Mouse (Mus musculus) MEL (cell line): ENCODE measurements around the gene Casz1.

Experiments
- CHD2 ChIP-seq: IDR thresholded peaks from 2 replicates; pipeline ENCODE4 v1.6.1; 2011; ENCODE audit warnings: low read length, improper control_type of control experiment
- CTCF ChIP-seq, 3 experiments: IDR thresholded peaks in 2 of 3; conservative IDR thresholded peaks in 1 of 3; 2 replicates each; pipeline ENCODE4 v1.5.1; 2011 to 2012; ENCODE audit warnings: low read length in 3 of 3, low read depth in 2 of 3, mild to moderate bottlenecking in 2 of 3, improper control_type of control experiment in 1 of 3, inconsistent platforms in 1 of 3, mixed read lengths in 1 of 3, moderate library complexity in 1 of 3; ENCODE audit not compliant: control insufficient read depth in 1 of 3, insufficient read depth in 1 of 3, poor library complexity in 1 of 3, severe bottlenecking in 1 of 3
- EP300 ChIP-seq, 2 experiments: IDR thresholded peaks; 2 replicates each; pipeline ENCODE4 v1.6.1; 2011; ENCODE audit warnings: improper control_type of control experiment in 2 of 2, low read length in 2 of 2, low read depth in 1 of 2, mild to moderate bottlenecking in 1 of 2
- GATA1 ChIP-seq: IDR thresholded peaks from 2 replicates; pipeline ENCODE4 v1.6.1; 2011; ENCODE audit warnings: low read depth, low read length, improper control_type of control experiment
- MEF2A ChIP-seq: IDR thresholded peaks from 2 replicates; pipeline ENCODE4 v1.6.1; 2014; ENCODE audit warnings: low read depth, mild to moderate bottlenecking, inconsistent platforms, low read length, improper control_type of control experiment; ENCODE audit not compliant: poor library complexity, insufficient replicate concordance, severe bottlenecking; ENCODE audit errors: extremely low read depth
- MXI1 ChIP-seq: IDR thresholded peaks from 2 replicates; pipeline ENCODE4 v1.6.1; 2011; ENCODE audit warnings: mild to moderate bottlenecking, low read depth, low read length, improper control_type of control experiment
- MYB ChIP-seq: IDR thresholded peaks from 2 replicates; pipeline ENCODE4 v1.6.1; 2011; ENCODE audit warnings: mild to moderate bottlenecking, low read depth, low read length, improper control_type of control experiment
- MYC ChIP-seq: IDR thresholded peaks from 2 replicates; pipeline ENCODE4 v1.6.1; 2011; ENCODE audit warnings: low read depth, mild to moderate bottlenecking, low read length, improper control_type of control experiment, moderate library complexity
- POLR2A ChIP-seq, 2 experiments: IDR thresholded peaks; 2 replicates each; pipeline ENCODE4 v1.6.1; 2011 to 2012; ENCODE audit warnings: low read length in 2 of 2, mild to moderate bottlenecking in 2 of 2, control low read depth in 1 of 2, improper control_type of control experiment in 1 of 2, low read depth in 1 of 2, moderate library complexity in 1 of 2; ENCODE audit not compliant: control insufficient read depth in 1 of 2, insufficient read depth in 1 of 2, poor library complexity in 1 of 2
- TCF12 ChIP-seq: IDR thresholded peaks from 2 replicates; pipeline ENCODE4 v1.6.1; 2014; ENCODE audit warnings: low read depth, mild to moderate bottlenecking, inconsistent platforms, low read length, improper control_type of control experiment, moderate library complexity

DNA sequence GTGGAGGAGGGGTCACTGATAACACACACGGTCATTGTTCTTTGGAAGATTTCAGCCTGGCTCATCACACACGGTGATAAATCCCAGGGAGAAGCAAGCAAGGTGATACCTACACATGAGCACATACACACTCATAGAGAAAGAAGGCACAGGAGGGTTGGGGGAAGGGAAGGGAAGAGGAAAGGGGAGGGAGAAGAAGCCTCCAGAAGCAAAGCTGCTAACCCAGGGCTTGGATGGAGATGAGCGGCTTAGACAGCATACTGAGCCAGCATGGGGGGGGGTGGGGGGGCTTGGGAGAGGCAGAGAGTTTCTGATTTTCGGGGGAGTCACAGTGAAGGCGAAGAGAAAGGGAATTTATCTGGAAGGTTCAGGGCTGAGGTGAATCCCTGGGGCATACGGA lies 30.2 kb upstream of the Casz1 start:
- no peak for TF ChIP-seq CTCF (IDR thresholded peaks at IDR 0.05 in 2 of 3, conservative IDR thresholded peaks at IDR 0.05 in 1 of 3; ENCODE audit: control insufficient read depth in 1 of 3, insufficient read depth in 1 of 3, low read depth in 2 of 3, low read length in 3 of 3, poor library complexity in 1 of 3, severe bottlenecking in 1 of 3)
- no peak for TF ChIP-seq EP300 (IDR thresholded peaks at IDR 0.05; ENCODE audit: low read depth in 1 of 2, low read length in 2 of 2)
- no peak for TF ChIP-seq MXI1
- no peak for TF ChIP-seq POLR2A (IDR thresholded peaks at IDR 0.05; ENCODE audit: control insufficient read depth in 1 of 2, insufficient read depth in 1 of 2, low read depth in 1 of 2, low read length in 2 of 2, poor library complexity in 1 of 2)
- TF ChIP-seq GATA1, result no peak
- no peak for TF ChIP-seq MEF2A
- TF ChIP-seq TCF12, result no peak
- no peak for TF ChIP-seq MYB
- TF ChIP-seq MYC, result no peak
- TF ChIP-seq CHD2, result no peak
